Mouse (Mus musculus): ENCODE data around the gene Piezo1. TPM values are rescaled to one million over a fixed set of nuclear protein-coding genes. Genes with fewer than 3 reads are reported as not detected.
A peak's percentile ranks its signal among the peaks of the same experiment; 100 is the strongest.

Piezo1 gene
- total and polyA plus RNA-seq, 3 experiments: 24.9 to 95.3 (median 79.4) TPM

- ATAC-seq (ENCODE audit: extremely low read depth, insufficient number of reproducible peaks, low FRiP score, poor library complexity, severe bottlenecking) (no peak), DNase-seq (ENCODE audit: low spot score) (no peak)
- Histone ChIP-seq H3K4me1 (ENCODE audit: insufficient read depth, low read depth, low read length) (peaks cover 52% of the 10 kb centered on the region), H3K27me3 (ENCODE audit: insufficient read depth, low read length) (peaks cover 68% of the 10 kb centered on the region), H3K9me3 (replicated peaks) (no peaks in the 10 kb centered on the region; the same call in 1 of the 2 replicates), H3K36me3 (replicated peaks) (peaks cover 17% of the 10 kb centered on the region), H3K4me3 (ENCODE audit: low read depth, low read length) (no peak overlapping the region)
- no peak for TF ChIP-seq GATA1 (IDR thresholded peaks at IDR 0.05; ENCODE audit: borderline replicate concordance, low read length)
- TF ChIP-seq POLR2AphosphoS5 (IDR thresholded peaks at IDR 0.05; ENCODE audit: insufficient replicate concordance, low read depth, low read length): no peak
- TF ChIP-seq GATA2 (IDR thresholded peaks at IDR 0.05; ENCODE audit: borderline replicate concordance, low read depth, low read length): no peak
- TF ChIP-seq TAL1 (conservative IDR thresholded peaks at IDR 0.05; ENCODE audit: low read depth, low read length): no peak
Observed at GRCm38 (mm10) chr8:122461473-122462148, 89.5 kb downstream of the Piezo1 start.

DNA sequence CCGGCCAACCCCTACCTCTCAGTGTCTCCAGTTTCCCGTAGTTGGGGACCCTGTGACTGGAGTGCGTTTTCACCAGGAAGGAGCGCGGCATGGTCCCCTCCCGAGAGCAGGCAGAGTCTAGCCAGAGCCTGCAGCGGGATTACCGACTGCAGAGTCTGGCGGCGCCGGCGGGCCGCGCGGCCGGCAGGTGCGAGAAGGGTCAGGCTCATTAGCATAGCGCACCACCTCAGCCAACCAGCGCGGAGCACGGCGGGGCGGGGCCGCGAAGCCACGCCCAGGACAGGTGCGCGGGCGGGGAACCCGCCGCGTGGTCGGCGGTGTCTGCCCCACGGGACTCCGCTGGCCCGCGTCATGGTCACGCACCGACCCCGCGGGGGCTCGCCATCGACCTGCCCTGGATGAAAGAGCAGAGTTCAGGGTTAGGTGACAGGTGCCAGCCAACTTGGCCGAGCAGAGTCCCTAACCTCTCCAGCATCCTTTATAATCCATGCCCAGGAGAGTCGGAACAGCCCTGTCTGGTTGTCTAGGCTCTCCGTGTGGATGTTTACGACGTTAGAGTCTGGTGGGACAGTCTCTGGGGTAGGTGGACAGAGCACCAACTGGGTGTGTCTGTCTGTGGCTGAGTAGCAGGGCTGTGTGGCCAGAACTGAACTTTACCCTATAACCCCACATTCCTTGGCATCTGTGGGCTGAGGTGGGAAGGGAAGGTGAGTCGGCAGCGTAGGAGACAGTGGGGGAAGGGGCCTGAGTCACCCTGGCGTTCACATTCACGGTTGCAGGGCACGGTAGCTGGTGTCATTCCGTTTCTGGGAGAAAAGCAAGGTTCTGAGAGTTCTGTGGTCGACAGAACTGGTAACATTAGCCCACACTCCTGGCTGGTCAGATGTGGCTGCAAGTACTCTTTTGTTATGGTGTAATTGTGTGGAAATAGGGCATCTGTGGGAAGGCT is 90.3 kb downstream of the Piezo1 start, which contains the start of gene Snai3:
TSS of gene Snai3 (minus strand) at position 210 of the 949 bp plus-strand sequence.
- Histone ChIP-seq H3K36me3 (replicated peaks) (peaks cover 9% of the 10 kb centered on the region), H3K4me3 (ENCODE audit: low read depth, low read length) (peak within 1 kb of the TSS; percentile 48; the same call in 1 of the 2 replicates), H3K9me3 (replicated peaks) (no peaks in the 10 kb centered on the region; the same call in 1 of the 2 replicates), H3K27me3 (ENCODE audit: insufficient read depth, low read length) (peaks cover 76% of the 10 kb centered on the region), H3K4me1 (ENCODE audit: insufficient read depth, low read depth, low read length) (peaks cover 52% of the 10 kb centered on the region)
- TF ChIP-seq POLR2AphosphoS5 (IDR thresholded peaks at IDR 0.05; ENCODE audit: insufficient replicate concordance, low read depth, low read length) (no peak), GATA2 (IDR thresholded peaks at IDR 0.05; ENCODE audit: borderline replicate concordance, low read depth, low read length) (no peak), GATA1 (IDR thresholded peaks at IDR 0.05; ENCODE audit: borderline replicate concordance, low read length) (no peak), TAL1 (conservative IDR thresholded peaks at IDR 0.05; ENCODE audit: low read depth, low read length) (no peak), CTCF (IDR thresholded peaks at IDR 0.05; ENCODE audit: low read depth, low read length) (no peak)
- no peak for DNase-seq (ENCODE audit: low spot score)
- no peak for ATAC-seq (ENCODE audit: extremely low read depth, insufficient number of reproducible peaks, low FRiP score, poor library complexity, severe bottlenecking)

DNA sequence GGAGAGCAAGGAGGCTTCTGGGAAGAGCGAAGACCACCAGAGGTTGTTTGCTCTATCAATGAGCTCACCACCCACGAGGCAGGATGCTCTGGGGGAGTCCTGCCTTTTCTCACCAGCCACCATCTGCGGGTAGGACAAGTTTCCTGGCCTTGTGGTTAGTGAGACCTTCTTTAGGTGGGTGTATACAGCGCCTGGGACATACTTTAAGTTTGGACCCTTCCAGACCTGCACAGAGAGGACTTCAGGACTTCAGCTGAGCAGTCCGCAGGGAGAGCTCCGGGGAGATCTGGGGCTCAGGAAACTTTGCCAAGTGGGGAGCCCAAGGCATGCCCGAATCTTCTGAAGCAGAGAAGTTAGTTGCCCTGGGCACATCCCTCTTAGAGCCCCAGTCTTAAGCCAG is 91.1 kb downstream of the Piezo1 start:
- no peak for TF ChIP-seq TAL1 (conservative IDR thresholded peaks at IDR 0.05; ENCODE audit: low read depth, low read length)
- TF ChIP-seq POLR2AphosphoS5 (IDR thresholded peaks at IDR 0.05; ENCODE audit: insufficient replicate concordance, low read depth, low read length): no peak
- TF ChIP-seq CTCF (IDR thresholded peaks at IDR 0.05; ENCODE audit: low read depth, low read length): no peak
- no peak for TF ChIP-seq GATA1 (IDR thresholded peaks at IDR 0.05; ENCODE audit: borderline replicate concordance, low read length)
- TF ChIP-seq GATA2 (IDR thresholded peaks at IDR 0.05; ENCODE audit: borderline replicate concordance, low read depth, low read length): no peak
- DNase-seq (ENCODE audit: low spot score) (no peak), ATAC-seq (ENCODE audit: extremely low read depth, insufficient number of reproducible peaks, low FRiP score, poor library complexity, severe bottlenecking) (no peak)
- Histone ChIP-seq H3K27me3 (ENCODE audit: insufficient read depth, low read length) (peaks cover 85% of the 10 kb centered on the region), H3K4me1 (ENCODE audit: insufficient read depth, low read depth, low read length) (peaks cover 46% of the 10 kb centered on the region), H3K4me3 (ENCODE audit: low read depth, low read length) (no peak overlapping the region; the same call in 1 of the 2 replicates), H3K9me3 (replicated peaks) (no peaks in the 10 kb centered on the region; the same call in 1 of the 2 replicates), H3K36me3 (replicated peaks) (peaks cover 1% of the 10 kb centered on the region)

DNA sequence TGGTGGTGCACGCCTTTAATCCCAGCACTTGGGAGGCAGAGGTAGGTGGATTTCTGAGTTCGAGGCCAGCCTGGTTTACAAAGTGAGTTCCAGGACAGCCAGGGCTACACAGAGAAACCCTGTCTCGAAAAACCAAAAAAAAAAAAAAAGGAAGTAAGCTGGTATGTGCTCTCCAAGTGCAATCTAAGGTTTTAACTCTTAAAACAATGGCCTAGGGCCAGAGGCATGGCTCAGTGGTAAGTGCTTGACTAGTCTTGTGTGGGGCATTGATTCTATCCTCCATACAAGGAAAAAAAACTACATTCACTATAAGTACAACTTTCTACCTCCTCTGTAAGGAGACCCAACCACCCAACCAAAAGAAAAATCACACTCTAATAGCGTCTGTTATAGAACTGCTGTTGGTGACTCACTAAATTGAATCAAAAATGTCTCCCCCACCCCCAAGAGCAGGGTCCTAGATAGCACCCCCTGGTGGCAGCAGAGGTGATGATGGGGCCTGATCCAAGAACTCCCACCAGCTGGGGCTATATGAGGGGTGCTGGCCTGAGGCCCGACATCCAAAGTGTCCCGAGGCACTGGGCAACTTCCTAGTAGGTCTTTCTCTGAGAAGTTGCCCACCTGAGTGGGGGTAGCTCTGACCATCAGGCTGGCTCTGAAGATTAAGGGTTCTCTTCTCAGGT is 91.8 kb downstream of the Piezo1 start:
- ATAC-seq (ENCODE audit: extremely low read depth, insufficient number of reproducible peaks, low FRiP score, poor library complexity, severe bottlenecking) (no peak), DNase-seq (ENCODE audit: low spot score) (no peak)
- H3K4me1 ChIP-seq (ENCODE audit: insufficient read depth, low read depth, low read length): peaks cover 41% of the 10 kb centered on the region
- H3K9me3 ChIP-seq (replicated peaks): no peaks in the 10 kb centered on the region; the same call in 1 of the 2 replicates
- no peaks in the 10 kb centered on the region for H3K36me3 ChIP-seq (replicated peaks)
- TF ChIP-seq TAL1 (conservative IDR thresholded peaks at IDR 0.05; ENCODE audit: low read depth, low read length) (no peak), POLR2AphosphoS5 (IDR thresholded peaks at IDR 0.05; ENCODE audit: insufficient replicate concordance, low read depth, low read length) (no peak), GATA2 (IDR thresholded peaks at IDR 0.05; ENCODE audit: borderline replicate concordance, low read depth, low read length) (no peak), CTCF (IDR thresholded peaks at IDR 0.05; ENCODE audit: low read depth, low read length) (no peak), GATA1 (IDR thresholded peaks at IDR 0.05; ENCODE audit: borderline replicate concordance, low read length) (no peak)
- H3K27me3 ChIP-seq (ENCODE audit: insufficient read depth, low read length): peaks cover 91% of the 10 kb centered on the region
- H3K4me3 ChIP-seq (ENCODE audit: low read depth, low read length): no peak overlapping the region

DNA sequence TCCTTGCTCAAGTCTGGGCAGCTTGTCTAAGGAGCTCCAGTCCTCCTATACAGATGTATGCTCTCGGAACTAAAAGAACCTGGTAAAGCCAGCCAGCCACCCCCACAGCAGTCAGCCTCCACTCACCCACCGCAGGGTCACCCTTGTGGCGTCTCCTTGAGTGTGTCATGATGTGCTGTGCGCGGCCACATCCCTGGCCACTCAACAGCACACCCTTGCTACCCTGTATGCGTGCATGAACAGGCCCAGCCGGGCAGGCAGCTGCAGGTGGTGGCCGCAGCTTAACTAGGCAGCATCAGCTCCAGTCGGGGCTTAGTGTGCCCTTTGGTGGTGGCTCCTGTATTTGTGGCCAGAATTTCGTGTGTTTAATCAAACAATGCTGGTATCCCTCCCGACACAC is 94.0 kb downstream of the Piezo1 start:
- H3K4me1 ChIP-seq (ENCODE audit: insufficient read depth, low read depth, low read length): peaks cover 26% of the 10 kb centered on the region
- no peaks in the 10 kb centered on the region; the same call in 1 of the 2 replicates for H3K9me3 ChIP-seq (replicated peaks)
- ATAC-seq (ENCODE audit: extremely low read depth, insufficient number of reproducible peaks, low FRiP score, poor library complexity, severe bottlenecking) (no peak), DNase-seq (ENCODE audit: low spot score) (no peak)
- no peaks in the 10 kb centered on the region for H3K36me3 ChIP-seq (replicated peaks)
- H3K27me3 ChIP-seq (ENCODE audit: insufficient read depth, low read length): peaks cover 92% of the 10 kb centered on the region
- H3K4me3 ChIP-seq (ENCODE audit: low read depth, low read length): no peak overlapping the region
- no peak for TF ChIP-seq GATA2 (IDR thresholded peaks at IDR 0.05; ENCODE audit: borderline replicate concordance, low read depth, low read length)
- no peak for TF ChIP-seq GATA1 (IDR thresholded peaks at IDR 0.05; ENCODE audit: borderline replicate concordance, low read length)
- TF ChIP-seq CTCF (IDR thresholded peaks at IDR 0.05; ENCODE audit: low read depth, low read length): no peak
- TF ChIP-seq TAL1 (conservative IDR thresholded peaks at IDR 0.05; ENCODE audit: low read depth, low read length): no peak
- no peak for TF ChIP-seq POLR2AphosphoS5 (IDR thresholded peaks at IDR 0.05; ENCODE audit: insufficient replicate concordance, low read depth, low read length)

Data from G1E (cell line).